Mouse (Mus musculus): Measurements from ENCODE around the gene Zan. TPM values are rescaled to one million over a fixed set of nuclear protein-coding genes. Genes with fewer than 3 reads are reported as not detected.

The Zan gene
- polyA plus RNA-seq, 1 experiment from 2014 or later: 0.25 TPM

DNA sequence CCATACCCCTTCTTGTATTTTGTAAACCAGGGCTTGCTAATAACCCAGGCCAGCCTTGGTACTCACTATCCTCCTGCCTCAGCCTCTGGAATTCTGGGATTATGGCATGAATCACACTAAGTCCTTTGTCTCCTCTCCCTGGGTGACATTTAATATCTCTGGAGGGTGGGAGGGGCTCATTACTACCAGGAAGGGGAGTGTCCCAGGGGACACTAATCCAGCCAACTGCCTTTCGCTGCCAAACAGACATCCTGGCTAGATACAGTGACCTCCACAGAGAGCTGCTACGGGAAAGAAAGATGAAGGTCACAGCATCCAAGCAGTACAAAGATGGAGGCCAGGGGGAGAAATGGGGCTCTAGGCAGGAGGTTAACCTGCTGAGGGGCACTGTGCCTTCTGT is 101.2 kb downstream of the Zan start:
- Histone ChIP-seq H3K27ac (replicated peaks) (no peak overlapping the region), H3K27me3 (no peaks in the 10 kb centered on the region), H3K4me2 (no peak overlapping the region), H3K9ac (no peak overlapping the region), H3K4me1 (replicated peaks) (no peaks in the 10 kb centered on the region), H3K36me3 (replicated peaks) (peaks cover 28% of the 10 kb centered on the region), H3K9me3 (replicated peaks) (no peaks in the 10 kb centered on the region), H3K4me3 (replicated peaks) (no peak overlapping the region)
- 46% methylated on average over 2 of the region's 2 CpGs for WGBS (ENCODE audit: insufficient replicate concordance)
- no peak for ATAC-seq (ENCODE audit: insufficient read depth)

DNA sequence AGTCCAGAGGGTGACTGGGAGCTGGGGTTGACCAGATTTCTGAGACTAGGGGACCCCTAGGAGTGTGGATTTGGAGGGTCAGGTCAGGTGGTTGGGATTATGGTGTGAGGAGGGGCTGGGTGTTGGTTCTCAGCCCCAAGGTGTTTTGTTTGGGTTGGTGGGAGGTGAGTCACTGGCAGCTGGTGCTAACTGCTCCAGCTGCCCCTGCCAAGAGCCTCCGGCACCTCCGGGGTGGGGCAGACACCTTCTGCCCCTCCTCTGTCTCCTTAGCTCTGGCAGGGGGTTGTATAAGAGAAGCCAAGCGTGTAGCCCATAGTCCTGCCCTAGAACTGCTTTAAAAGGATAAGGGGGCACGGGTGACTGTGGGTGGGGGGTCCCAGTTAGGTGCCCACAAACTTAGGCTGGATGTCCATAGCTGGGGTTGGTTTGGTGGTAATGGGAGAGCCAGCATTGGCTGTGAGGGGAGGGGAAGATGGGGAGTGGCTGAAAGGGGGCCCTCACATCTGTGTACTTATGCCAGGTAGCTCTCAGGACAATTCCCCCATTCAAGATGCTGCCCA is 102.3 kb downstream of the Zan start:
- no peak overlapping the region for H3K9ac ChIP-seq
- no peak overlapping the region for H3K27ac ChIP-seq (replicated peaks)
- WGBS (ENCODE audit: insufficient replicate concordance): 53% methylated on average over 4 of the region's 4 CpGs
- H3K4me1 ChIP-seq (replicated peaks): no peaks in the 10 kb centered on the region
- H3K4me2 ChIP-seq: no peak overlapping the region
- H3K9me3 ChIP-seq (replicated peaks): no peaks in the 10 kb centered on the region
- no peak overlapping the region for H3K4me3 ChIP-seq (replicated peaks)
- ATAC-seq (ENCODE audit: insufficient read depth): no peak
- no peaks in the 10 kb centered on the region for H3K27me3 ChIP-seq
- H3K36me3 ChIP-seq (replicated peaks): peaks cover 31% of the 10 kb centered on the region

DNA sequence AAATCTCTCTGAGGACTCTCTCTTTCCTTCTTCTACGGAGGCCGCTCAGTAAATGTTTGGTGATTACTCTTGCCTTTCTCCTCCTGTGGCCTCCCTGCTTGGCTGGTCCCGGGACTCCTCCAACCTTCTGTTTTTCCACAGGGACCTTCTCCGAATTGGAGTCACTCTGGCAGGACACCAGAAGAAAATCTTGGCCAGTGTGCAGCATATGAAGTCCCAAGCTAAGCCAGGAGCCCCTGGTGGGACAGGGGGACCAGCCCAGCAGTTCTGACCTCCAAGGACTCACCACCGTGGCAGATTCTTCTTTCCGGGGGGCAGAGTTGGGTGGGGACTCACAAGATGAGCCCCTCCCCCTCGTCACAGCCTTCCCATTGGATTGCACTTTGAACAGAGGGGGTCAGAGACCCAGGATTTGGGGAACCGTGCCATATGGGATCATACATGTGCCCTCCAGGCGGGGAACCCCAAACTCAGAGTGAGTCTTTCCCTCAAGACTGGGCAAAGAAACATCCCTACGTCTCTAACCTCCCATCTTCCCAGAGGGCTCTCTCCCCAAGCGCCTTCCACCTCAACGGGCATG is 103.4 kb downstream of the Zan start:
- H3K36me3 ChIP-seq (replicated peaks): peaks cover 41% of the 10 kb centered on the region
- ATAC-seq (ENCODE audit: insufficient read depth): no peak
- no peak overlapping the region for H3K27ac ChIP-seq (replicated peaks)
- WGBS (ENCODE audit: insufficient replicate concordance): 67% methylated on average over 12 of the region's 12 CpGs
- H3K9me3 ChIP-seq (replicated peaks): no peaks in the 10 kb centered on the region
- H3K9ac ChIP-seq: no peak overlapping the region
- no peaks in the 10 kb centered on the region for H3K27me3 ChIP-seq
- H3K4me1 ChIP-seq (replicated peaks): no peaks in the 10 kb centered on the region
- H3K4me2 ChIP-seq: no peak overlapping the region
- H3K4me3 ChIP-seq (replicated peaks): no peak overlapping the region

DNA sequence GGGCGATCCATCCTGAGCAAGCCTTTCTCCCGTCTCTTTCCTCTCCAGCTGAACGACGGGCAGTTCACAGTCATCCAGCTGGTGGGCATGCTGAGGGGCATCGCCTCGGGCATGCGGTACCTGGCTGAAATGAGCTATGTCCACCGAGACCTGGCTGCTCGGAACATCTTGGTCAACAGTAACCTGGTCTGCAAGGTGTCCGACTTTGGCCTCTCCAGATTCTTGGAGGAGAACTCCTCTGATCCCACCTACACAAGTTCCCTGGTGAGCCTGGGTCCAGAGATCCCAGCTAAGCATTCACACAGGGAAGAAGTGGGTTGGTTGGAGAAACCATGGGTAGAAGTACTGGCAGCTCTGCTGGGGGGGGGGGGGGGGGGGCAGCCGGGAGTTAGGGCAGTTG is 107.2 kb downstream of the Zan start:
- Histone ChIP-seq H3K4me3 (replicated peaks) (no peak overlapping the region), H3K4me2 (no peak overlapping the region), H3K36me3 (replicated peaks) (peaks cover 70% of the 10 kb centered on the region), H3K27me3 (no peaks in the 10 kb centered on the region), H3K9ac (no peak overlapping the region), H3K4me1 (replicated peaks) (no peaks in the 10 kb centered on the region), H3K27ac (replicated peaks) (no peak overlapping the region), H3K9me3 (replicated peaks) (no peaks in the 10 kb centered on the region)
- 73% methylated on average over 10 of the region's 11 CpGs for WGBS (ENCODE audit: insufficient replicate concordance)
- ATAC-seq (ENCODE audit: insufficient read depth): no peak

DNA sequence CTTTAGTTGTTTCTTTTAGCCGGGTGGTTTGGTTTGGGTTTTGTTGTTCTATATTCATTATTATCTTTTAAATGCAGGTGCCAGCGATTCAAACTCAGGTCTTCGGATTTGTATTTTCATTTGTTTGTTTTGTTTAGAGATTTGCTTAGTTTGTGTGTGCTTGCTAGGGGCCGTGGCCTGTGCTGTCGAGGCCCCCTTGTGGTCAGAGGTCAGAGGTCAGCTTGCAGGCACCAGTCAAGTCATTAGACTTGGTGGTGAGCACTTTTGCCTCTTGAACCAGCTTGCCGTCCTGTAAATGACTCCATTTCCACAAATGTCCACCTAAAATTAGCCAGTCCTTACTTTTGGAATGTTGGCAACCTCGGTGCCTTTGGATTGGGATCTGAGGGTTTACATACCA is 118.5 kb downstream of the Zan start:
- peaks cover 50% of the 10 kb centered on the region for H3K36me3 ChIP-seq (replicated peaks)

DNA sequence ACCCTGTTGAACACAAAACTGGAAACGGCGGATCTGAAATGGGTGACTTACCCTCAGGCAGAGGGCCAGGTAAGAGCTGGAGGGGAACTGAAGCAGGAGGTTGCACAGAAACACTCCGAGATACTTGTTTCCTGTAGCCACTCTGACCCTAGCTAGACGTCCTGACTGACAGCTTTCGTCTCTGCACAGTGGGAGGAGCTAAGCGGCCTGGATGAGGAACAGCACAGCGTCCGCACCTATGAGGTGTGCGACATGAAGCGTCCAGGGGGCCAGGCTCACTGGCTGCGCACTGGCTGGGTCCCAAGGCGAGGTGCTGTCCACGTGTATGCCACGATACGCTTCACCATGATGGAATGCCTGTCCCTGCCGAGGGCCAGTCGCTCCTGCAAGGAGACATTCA is 122.8 kb downstream of the Zan start:
- H3K4me2 ChIP-seq: no peak overlapping the region
- ATAC-seq (ENCODE audit: insufficient read depth): no peak
- H3K9ac ChIP-seq: no peak overlapping the region
- H3K27ac ChIP-seq (replicated peaks): no peak overlapping the region
- 0 out of 2 replicates have a peak, but pooled peaks cover 4% of the 10 kb centered on the region for H3K4me1 ChIP-seq (replicated peaks)
- peaks cover 21% of the 10 kb centered on the region for H3K36me3 ChIP-seq (replicated peaks)
- 65% methylated on average over 17 of the region's 17 CpGs for WGBS (ENCODE audit: insufficient replicate concordance)
- no peaks in the 10 kb centered on the region for H3K9me3 ChIP-seq (replicated peaks)
- H3K4me3 ChIP-seq (replicated peaks): no peak overlapping the region
- H3K27me3 ChIP-seq: peaks cover 37% of the 10 kb centered on the region

More for the DNA sequence above, 118.5 kb downstream of the Zan start:
- Histone ChIP-seq H3K27me3 (no peaks in the 10 kb centered on the region), H3K4me1 (replicated peaks) (no peaks in the 10 kb centered on the region), H3K4me3 (replicated peaks) (no peak overlapping the region), H3K9ac (no peak overlapping the region), H3K4me2 (no peak overlapping the region), H3K27ac (replicated peaks) (no peak overlapping the region), H3K9me3 (replicated peaks) (no peaks in the 10 kb centered on the region)
- ATAC-seq (ENCODE audit: insufficient read depth): no peak
- 35% methylated on average over 7 of the region's 7 CpGs for WGBS (ENCODE audit: insufficient replicate concordance)

DNA sequence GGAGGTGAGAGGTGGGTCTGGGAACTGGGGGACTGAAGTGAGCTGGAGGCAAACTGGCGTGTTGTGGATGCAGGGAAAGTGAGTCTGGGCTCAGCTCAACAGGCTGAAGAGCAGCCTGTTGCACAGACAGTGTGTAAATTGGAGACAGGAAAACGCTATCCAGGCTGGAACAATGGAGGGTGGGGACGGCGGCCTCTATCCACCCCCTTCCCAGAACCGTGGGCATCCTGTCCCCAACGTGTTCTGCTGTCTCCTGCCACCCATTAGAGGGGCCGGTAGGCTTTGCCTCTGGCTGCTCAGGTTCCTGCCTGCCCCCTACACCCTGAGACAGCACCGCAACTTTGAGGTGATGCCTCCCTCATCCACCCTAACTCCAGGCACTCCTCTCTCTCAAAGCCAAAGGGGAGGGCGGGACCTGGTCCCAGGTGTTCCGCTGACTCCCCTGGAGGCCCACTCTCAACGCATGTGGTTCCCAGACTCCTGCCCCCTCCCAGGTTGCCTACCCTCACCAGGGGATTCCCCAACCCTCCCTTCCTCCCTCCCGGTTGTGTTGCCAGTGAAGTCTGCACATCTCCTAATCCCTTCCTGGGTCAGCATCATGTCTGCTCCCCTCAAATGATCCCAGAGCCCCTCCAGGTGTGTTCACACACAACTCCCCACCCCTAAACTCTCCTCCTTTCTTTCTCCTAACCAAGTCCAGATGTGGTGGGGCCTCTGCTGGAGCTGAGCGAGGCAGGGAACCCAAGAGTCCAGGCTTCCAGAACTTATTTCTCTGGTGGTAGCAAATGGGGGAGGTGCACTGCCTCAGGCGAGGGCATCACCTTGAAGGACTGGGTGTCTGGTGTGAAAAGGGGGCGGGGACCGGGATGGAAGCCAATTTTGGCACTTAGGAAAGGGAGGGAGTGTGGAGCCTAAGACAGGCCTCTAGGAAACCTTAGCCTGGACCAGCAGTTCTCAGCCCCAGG is 124.6 kb downstream of the Zan start:
- Histone ChIP-seq H3K4me2 (peak overlapping the region; percentile 53), H3K4me1 (replicated peaks) (0 out of 2 replicates have a peak, but pooled peaks cover 7% of the 10 kb centered on the region), H3K27me3 (peaks cover 54% of the 10 kb centered on the region), H3K9ac (0 out of 2 replicates have a peak overlapping the region, but pooled peaks have one; percentile 6), H3K9me3 (replicated peaks) (no peaks in the 10 kb centered on the region), H3K36me3 (replicated peaks) (peaks cover 17% of the 10 kb centered on the region), H3K27ac (replicated peaks) (no peak overlapping the region), H3K4me3 (replicated peaks) (peak overlapping the region; percentile 58)
- 32% methylated on average over 16 of the region's 16 CpGs for WGBS (ENCODE audit: insufficient replicate concordance)
- no peak for ATAC-seq (ENCODE audit: insufficient read depth)

DNA sequence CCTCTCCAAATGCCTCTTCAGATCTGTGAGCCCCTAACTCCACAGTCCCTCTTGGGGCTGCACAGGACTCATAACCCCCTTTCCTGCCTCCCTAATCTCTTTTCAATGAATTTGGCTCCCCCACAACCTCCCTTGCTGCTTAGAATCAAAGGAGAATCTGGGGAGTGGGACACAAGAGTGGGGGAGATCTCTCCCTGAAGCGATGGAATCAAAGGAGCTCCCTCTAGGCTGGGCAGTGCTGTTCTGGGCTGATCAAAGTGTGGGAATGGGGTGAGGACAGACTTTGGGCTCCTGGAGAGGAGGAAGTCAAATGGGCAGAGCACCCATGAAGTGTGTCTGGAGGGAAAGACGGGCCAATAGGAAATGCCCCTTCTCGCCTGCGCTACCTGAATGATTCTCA is 125.5 kb downstream of the Zan start:
- Histone ChIP-seq H3K4me1 (replicated peaks) (peaks cover 10% of the 10 kb centered on the region; the same call in 1 of the 2 replicates), H3K27ac (replicated peaks) (no peak overlapping the region), H3K27me3 (peaks cover 63% of the 10 kb centered on the region), H3K9me3 (replicated peaks) (no peaks in the 10 kb centered on the region), H3K36me3 (replicated peaks) (peaks cover 17% of the 10 kb centered on the region), H3K9ac (no peak overlapping the region), H3K4me2 (peak overlapping the region; percentile 53), H3K4me3 (replicated peaks) (peak overlapping the region; percentile 58)
- 47% methylated on average over 4 of the region's 4 CpGs for WGBS (ENCODE audit: insufficient replicate concordance)
- ATAC-seq (ENCODE audit: insufficient read depth): no peak

DNA sequence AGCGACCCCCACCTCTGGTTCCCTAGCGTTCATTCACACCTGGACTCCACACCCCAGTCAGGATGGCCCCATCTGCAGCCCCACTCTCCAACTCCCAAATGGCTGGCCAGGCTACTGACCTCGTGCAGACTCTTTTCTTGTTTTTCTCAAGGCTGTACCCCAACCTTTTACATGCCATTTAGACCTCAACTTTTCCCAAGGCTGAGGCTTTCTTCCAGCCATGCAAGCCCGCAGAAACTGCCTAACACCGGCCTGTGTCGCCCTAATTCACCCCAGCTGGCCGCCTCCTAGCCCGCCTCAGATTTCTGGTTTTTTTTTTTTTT is 125.8 kb downstream of the Zan start:
- Histone ChIP-seq H3K4me3 (replicated peaks) (peak overlapping the region; percentile 58), H3K27me3 (peaks cover 63% of the 10 kb centered on the region), H3K4me2 (peak overlapping the region; percentile 53), H3K4me1 (replicated peaks) (peaks cover 10% of the 10 kb centered on the region; the same call in 1 of the 2 replicates), H3K36me3 (replicated peaks) (peaks cover 14% of the 10 kb centered on the region; the same call in 1 of the 2 replicates), H3K9ac (0 out of 2 replicates have a peak overlapping the region, but pooled peaks have one; percentile 42), H3K9me3 (replicated peaks) (no peaks in the 10 kb centered on the region), H3K27ac (replicated peaks) (no peak overlapping the region)
- ATAC-seq (ENCODE audit: insufficient read depth): no peak
- 18% methylated on average over 8 of the region's 8 CpGs for WGBS (ENCODE audit: insufficient replicate concordance)

DNA sequence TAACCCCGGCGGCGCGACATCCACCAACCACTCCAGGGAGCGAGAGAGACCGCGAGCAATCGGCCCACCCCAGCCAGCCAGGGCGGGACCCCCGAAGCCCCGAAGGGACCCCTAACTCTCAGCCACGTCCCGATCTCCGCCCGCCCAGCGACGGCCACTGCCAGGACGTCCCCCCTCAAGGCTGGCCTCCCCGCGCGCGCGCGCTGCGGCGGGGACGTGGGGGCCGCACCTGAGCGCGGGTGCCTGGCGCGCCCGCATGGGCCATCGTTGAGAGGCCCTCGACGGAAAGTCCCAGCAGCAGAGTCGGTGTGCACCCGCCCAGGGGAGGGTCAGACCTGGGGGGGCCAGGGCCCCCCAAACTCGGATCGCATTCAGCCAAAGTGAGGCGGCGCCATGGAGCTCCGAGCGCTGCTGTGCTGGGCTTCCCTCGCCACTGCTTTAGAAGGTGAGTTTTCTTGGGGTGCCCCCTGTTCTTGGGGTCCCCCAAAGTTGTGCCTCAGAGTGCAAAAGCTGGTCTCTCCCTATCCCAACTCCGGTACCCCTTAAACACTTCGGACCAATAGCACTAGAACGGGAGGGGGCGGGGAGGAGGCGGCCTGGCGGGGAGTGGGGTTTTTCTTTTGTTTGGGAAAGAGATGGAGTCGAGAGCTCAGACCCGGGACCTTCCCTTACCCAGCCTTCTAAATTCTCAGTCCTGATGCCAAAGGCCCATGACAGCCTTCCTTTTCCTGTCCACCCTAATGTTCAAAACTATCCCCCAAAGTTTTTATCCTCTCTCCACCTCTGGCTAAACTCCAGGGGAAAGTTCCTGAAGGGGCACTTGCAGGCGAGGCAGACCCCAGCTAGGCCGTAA is 126.4 kb downstream of the Zan start:
- H3K4me2 ChIP-seq: peak overlapping the region; percentile 53

More for the DNA sequence above, 126.4 kb downstream of the Zan start:
- 2% methylated on average over 55 of the region's 55 CpGs for WGBS (ENCODE audit: insufficient replicate concordance)
- Histone ChIP-seq H3K4me3 (replicated peaks) (peak overlapping the region; percentile 58), H3K9me3 (replicated peaks) (no peaks in the 10 kb centered on the region), H3K4me1 (replicated peaks) (peaks cover 10% of the 10 kb centered on the region; the same call in 1 of the 2 replicates), H3K9ac (peak overlapping the region; percentile 42), H3K27me3 (peaks cover 63% of the 10 kb centered on the region), H3K27ac (replicated peaks) (peak overlapping the region; percentile 76), H3K36me3 (replicated peaks) (peaks cover 8% of the 10 kb centered on the region; the same call in 1 of the 2 replicates)
- ATAC-seq (ENCODE audit: insufficient read depth): peak; percentile 7; the same call in 1 of the 2 replicates

Measured in liver, embryonic 15.5 days (tissue).